Mouse (Mus musculus): ENCODE measurements around the gene Pabpc4.
"Not testable (repeated sequence)": the region's sequence is repeated elsewhere in the genome, so short reads cannot be mapped to it uniquely, and the experiment has no call there.

DNA sequence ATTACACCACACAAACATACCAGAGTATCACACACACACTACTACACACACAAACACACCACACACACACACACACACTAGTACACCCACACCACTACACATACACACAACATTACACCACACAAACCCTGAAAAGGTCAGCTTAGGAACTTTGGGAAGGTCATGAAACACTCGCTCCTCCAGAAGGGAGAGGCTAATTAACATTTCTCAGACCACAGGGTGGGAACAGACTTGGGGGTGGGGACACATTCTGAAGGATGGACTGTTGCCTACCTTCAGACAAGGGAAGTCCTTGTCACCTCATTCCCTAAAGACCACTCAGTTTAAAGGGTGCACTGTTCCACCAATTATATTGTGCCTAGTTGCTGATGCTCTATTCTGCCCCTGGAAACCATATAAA, 69.8 kb downstream of the Pabpc4 start:
- not testable (repeated sequence) for TF ChIP-seq ELF1 (IDR thresholded peaks at IDR 0.05; ENCODE audit: low read depth, low read length); ZKSCAN1 (IDR thresholded peaks at IDR 0.05; ENCODE audit: borderline replicate concordance, low read depth, low read length); CTCF (conservative IDR thresholded peaks at IDR 0.05 in 1 of 2, IDR thresholded peaks at IDR 0.05 in 1 of 2; ENCODE audit: low read depth in 2 of 2, low read length in 2 of 2); ZMIZ1 (IDR thresholded peaks at IDR 0.05; ENCODE audit: low read depth, low read length); MXI1 (IDR thresholded peaks at IDR 0.05; ENCODE audit: low read depth, low read length); RCOR1 (conservative IDR thresholded peaks at IDR 0.05; ENCODE audit: low read depth, low read length); TCF12 (IDR thresholded peaks at IDR 0.05; ENCODE audit: low read depth, low read length); USF1 (IDR thresholded peaks at IDR 0.05; ENCODE audit: low read depth, low read length); POLR2A (IDR thresholded peaks at IDR 0.05; ENCODE audit: low read depth, low read length); HCFC1 (IDR thresholded peaks at IDR 0.05; ENCODE audit: low read depth, low read length); NRF1 (IDR thresholded peaks at IDR 0.05; ENCODE audit: low read depth, low read length)
